Mouse (Mus musculus): ENCODE measurements at regions not wholly inside any gene's neighbourhood (a gene's known extent, or its start where the extent isn't known, plus 50 kb on each side); places are given as distances from the start of the nearest gene placed in this dataset.

- no peak overlapping the region for H3K9ac ChIP-seq
- H3K9me3 ChIP-seq (replicated peaks) = no peaks in the 10 kb centered on the region
- peaks cover 9% of the 10 kb centered on the region; the same call in 1 of the 2 replicates for H3K4me1 ChIP-seq
- peak; percentile 67; the same call in 1 of the 2 replicates for ATAC-seq (ENCODE audit: low FRiP score)
- H3K36me3 ChIP-seq = no peaks in the 10 kb centered on the region
- H3K27me3 ChIP-seq = no peaks in the 10 kb centered on the region
- H3K27ac ChIP-seq = no peak overlapping the region
- no peak overlapping the region for H3K4me3 ChIP-seq
- no peak overlapping the region for H3K4me2 ChIP-seq (replicated peaks)
- 41% methylated on average over 3 of the region's 3 CpGs for WGBS
Observed at GRCm38 (mm10) chr15:56278006-56278405, 1199.4 kb downstream of the Slc22a22 start.

DNA sequence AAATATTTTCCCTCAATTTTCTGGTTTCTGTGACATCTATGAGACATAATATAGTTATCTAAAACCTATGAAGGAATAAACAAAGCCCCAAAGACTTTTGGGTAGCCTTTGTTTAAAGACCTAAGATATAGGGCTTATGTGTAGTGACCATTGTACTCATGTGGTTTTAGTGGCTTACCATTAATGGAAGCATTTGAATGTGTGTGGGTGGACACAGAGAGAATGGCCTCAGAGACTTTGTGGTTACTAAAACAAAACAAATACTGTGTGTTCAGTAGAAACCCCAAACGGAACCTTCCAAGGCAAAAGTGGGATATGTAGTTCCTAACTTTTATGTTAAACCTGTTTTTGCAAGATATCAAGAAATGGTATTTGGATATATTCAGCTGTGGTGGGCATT, 1228.7 kb downstream of the Slc22a22 start:
- Histone ChIP-seq H3K9me3 (replicated peaks) (no peaks in the 10 kb centered on the region), H3K4me2 (replicated peaks) (no peak overlapping the region), H3K9ac (no peak overlapping the region), H3K27me3 (no peaks in the 10 kb centered on the region), H3K4me3 (no peak overlapping the region), H3K4me1 (no peaks in the 10 kb centered on the region), H3K27ac (no peak overlapping the region), H3K36me3 (no peaks in the 10 kb centered on the region)
- no peak for ATAC-seq (ENCODE audit: low FRiP score)
- 80% methylated on average over 1 of the region's 1 CpGs for WGBS

- 58% methylated on average over 9 of the region's 9 CpGs for WGBS
- H3K27me3 ChIP-seq = no peaks in the 10 kb centered on the region
- no peak overlapping the region for H3K9ac ChIP-seq
- no peak overlapping the region for H3K4me2 ChIP-seq (replicated peaks)
- H3K27ac ChIP-seq = no peak overlapping the region
- no peak overlapping the region for H3K4me3 ChIP-seq
- H3K4me1 ChIP-seq = no peaks in the 10 kb centered on the region
- no peaks in the 10 kb centered on the region for H3K36me3 ChIP-seq
- no peak for ATAC-seq (ENCODE audit: low FRiP score)
- H3K9me3 ChIP-seq (replicated peaks) = no peaks in the 10 kb centered on the region
Observed at GRCm38 (mm10) chr15:56244004-56244735, 1233.3 kb downstream of the Slc22a22 start.

GRCm38 (mm10) chr15:56202552-56202951, 1274.9 kb downstream of the Slc22a22 start:
- 91% methylated on average over 5 of the region's 5 CpGs for WGBS
- ATAC-seq (ENCODE audit: low FRiP score) = no peak

DNA sequence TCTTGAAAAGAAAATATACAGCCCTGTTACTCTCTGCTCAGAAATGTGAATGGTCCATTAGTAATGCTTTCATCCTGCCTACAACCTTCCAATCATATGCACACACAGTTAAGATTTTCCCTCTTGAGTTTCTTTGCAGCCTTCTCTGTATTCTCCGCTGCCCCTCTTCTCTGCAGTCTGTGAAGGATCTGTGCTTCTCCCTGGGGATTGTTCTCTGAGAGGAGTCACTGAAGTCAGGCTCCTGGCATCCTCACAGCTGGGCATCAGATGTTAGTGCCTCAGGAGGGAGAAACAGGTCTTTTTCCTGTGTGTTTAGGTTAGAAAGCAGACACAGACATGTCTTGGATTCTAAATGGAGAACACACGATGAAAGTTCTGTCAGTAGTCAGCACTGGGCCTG, 1278.1 kb downstream of the Slc22a22 start:
- WGBS = 41% methylated on average over 2 of the region's 2 CpGs
- Histone ChIP-seq H3K4me3 (no peak overlapping the region), H3K4me1 (no peaks in the 10 kb centered on the region), H3K9ac (no peak overlapping the region), H3K27ac (no peak overlapping the region), H3K27me3 (no peaks in the 10 kb centered on the region), H3K9me3 (replicated peaks) (no peaks in the 10 kb centered on the region), H3K36me3 (no peaks in the 10 kb centered on the region), H3K4me2 (replicated peaks) (no peak overlapping the region)
- no peak for ATAC-seq (ENCODE audit: low FRiP score)

More at GRCm38 (mm10) chr15:56202552-56202951, 1274.9 kb downstream of the Slc22a22 start:
- H3K36me3 ChIP-seq = no peaks in the 10 kb centered on the region
- H3K27ac ChIP-seq = no peak overlapping the region
- H3K4me1 ChIP-seq = no peaks in the 10 kb centered on the region
- H3K27me3 ChIP-seq = no peaks in the 10 kb centered on the region
- no peak overlapping the region for H3K9ac ChIP-seq
- no peaks in the 10 kb centered on the region for H3K9me3 ChIP-seq (replicated peaks)
- H3K4me3 ChIP-seq = no peak overlapping the region
- H3K4me2 ChIP-seq (replicated peaks) = no peak overlapping the region

DNA sequence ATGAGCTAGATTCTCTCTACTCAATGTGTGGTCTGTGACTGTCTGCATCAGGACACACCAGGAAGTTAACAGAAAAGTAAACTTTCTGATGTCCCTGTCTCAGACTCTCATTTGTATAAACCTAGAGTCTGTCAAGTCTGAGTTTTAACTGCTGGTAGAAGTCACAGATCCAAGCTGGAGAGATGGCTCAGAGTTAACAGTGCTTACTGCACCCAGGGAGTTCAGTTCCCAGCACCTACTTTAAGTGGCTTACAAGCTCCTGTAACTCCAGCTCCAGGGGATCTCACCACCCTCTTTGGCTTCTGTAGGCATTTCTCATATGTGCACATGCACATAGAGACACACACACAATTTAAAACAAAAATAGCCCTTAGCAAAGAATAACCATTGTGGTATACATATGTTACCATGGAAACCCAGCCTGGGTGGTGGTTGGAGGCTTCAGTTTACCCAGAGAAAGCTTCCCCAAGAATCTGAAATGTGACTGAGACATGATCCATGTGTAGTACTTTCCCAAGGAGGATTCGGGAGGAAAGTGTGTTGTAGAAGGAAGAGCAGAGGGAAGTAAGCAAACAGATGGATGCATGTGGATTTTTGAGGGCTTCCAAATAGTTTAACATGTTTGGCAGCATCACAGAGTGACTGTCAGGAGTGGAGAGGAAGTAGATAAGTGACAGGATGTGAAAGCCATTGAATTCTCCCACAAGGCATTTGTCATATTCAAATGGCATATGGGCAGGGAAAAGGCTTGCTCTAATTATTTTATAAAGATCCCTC, 1279.8 kb downstream of the Slc22a22 start:
- no peak for ATAC-seq (ENCODE audit: low FRiP score)
- H3K4me3 ChIP-seq = no peak overlapping the region
- H3K27me3 ChIP-seq = no peaks in the 10 kb centered on the region
- H3K4me2 ChIP-seq (replicated peaks) = no peak overlapping the region
- no peaks in the 10 kb centered on the region for H3K36me3 ChIP-seq
- H3K9me3 ChIP-seq (replicated peaks) = no peaks in the 10 kb centered on the region
- 61% methylated on average over 1 of the region's 1 CpGs for WGBS
- no peak overlapping the region for H3K27ac ChIP-seq
- no peaks in the 10 kb centered on the region for H3K4me1 ChIP-seq
- no peak overlapping the region for H3K9ac ChIP-seq

DNA sequence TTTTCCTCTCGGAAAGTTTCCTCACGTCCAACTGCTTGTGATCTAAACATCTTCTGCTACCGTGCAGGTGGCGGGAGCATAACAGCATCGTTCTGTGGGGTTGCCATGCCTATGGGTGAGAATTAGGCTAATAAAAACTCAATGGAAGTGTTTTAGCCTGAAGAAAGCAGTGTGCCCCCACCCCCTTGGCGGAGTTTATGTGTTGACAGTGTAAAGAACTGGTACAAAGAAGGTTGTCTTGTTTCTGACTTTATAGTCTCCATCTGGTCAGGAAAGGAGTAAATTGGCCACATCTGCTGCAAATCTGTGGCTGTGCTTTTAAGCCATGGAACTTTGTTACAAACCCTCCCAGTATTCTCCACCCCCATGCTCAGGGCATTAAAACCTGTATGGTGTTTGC, 1311.2 kb downstream of the Slc22a22 start:
- no peaks in the 10 kb centered on the region for H3K4me1 ChIP-seq
- WGBS = 69% methylated on average over 6 of the region's 6 CpGs
- ATAC-seq (ENCODE audit: low FRiP score) = no peak
- H3K4me2 ChIP-seq (replicated peaks) = no peak overlapping the region
- no peak overlapping the region for H3K4me3 ChIP-seq
- no peaks in the 10 kb centered on the region for H3K27me3 ChIP-seq
- no peak overlapping the region for H3K27ac ChIP-seq
- H3K9me3 ChIP-seq (replicated peaks) = no peaks in the 10 kb centered on the region
- H3K36me3 ChIP-seq = no peaks in the 10 kb centered on the region
- no peak overlapping the region for H3K9ac ChIP-seq

DNA sequence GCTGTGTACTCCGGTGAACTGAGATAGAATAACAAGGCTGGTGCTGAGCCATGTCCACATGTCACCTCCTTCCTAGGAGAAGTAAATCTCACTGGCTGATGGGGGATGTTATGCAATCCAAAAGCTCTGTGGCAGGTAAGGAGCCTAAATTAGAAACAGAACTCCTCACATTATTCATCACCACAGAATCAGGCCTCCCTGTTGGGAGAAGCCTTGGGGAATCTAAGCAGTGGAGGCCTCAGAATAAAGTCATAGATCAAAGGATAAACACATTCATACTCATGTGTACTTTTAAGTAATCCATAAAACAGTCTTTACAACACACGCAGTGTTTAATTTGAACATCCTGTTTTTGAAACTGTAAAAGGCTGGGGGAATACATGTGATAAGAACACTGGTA, 1318.7 kb downstream of the Slc22a22 start:
- Histone ChIP-seq H3K4me3 (no peak overlapping the region), H3K27me3 (no peaks in the 10 kb centered on the region), H3K27ac (no peak overlapping the region), H3K36me3 (no peaks in the 10 kb centered on the region), H3K9ac (no peak overlapping the region), H3K9me3 (replicated peaks) (no peaks in the 10 kb centered on the region), H3K4me1 (no peaks in the 10 kb centered on the region), H3K4me2 (replicated peaks) (no peak overlapping the region)
- ATAC-seq (ENCODE audit: low FRiP score) = no peak
- WGBS = 67% methylated on average over 2 of the region's 2 CpGs

- no peak for ATAC-seq (ENCODE audit: low FRiP score)
- Histone ChIP-seq H3K4me2 (replicated peaks) (no peak overlapping the region), H3K27ac (no peak overlapping the region), H3K27me3 (no peaks in the 10 kb centered on the region), H3K36me3 (no peaks in the 10 kb centered on the region), H3K4me3 (no peak overlapping the region), H3K9me3 (replicated peaks) (no peaks in the 10 kb centered on the region), H3K4me1 (no peaks in the 10 kb centered on the region), H3K9ac (no peak overlapping the region)
- 84% methylated on average over 3 of the region's 3 CpGs for WGBS
Observed at GRCm38 (mm10) chr15:56139451-56139850, 1338.0 kb downstream of the Slc22a22 start.

GRCm38 (mm10) chr15:56136420-56136970, 1340.9 kb downstream of the Slc22a22 start:
- H3K4me2 ChIP-seq (replicated peaks) = no peak overlapping the region
- no peak overlapping the region for H3K27ac ChIP-seq
- H3K27me3 ChIP-seq = no peaks in the 10 kb centered on the region
- no peaks in the 10 kb centered on the region for H3K9me3 ChIP-seq (replicated peaks)
- no peaks in the 10 kb centered on the region for H3K4me1 ChIP-seq
- WGBS = 64% methylated on average over 7 of the region's 7 CpGs
- ATAC-seq (ENCODE audit: low FRiP score) = no peak
- no peak overlapping the region for H3K9ac ChIP-seq
- H3K36me3 ChIP-seq = no peaks in the 10 kb centered on the region
- H3K4me3 ChIP-seq = no peak overlapping the region

DNA sequence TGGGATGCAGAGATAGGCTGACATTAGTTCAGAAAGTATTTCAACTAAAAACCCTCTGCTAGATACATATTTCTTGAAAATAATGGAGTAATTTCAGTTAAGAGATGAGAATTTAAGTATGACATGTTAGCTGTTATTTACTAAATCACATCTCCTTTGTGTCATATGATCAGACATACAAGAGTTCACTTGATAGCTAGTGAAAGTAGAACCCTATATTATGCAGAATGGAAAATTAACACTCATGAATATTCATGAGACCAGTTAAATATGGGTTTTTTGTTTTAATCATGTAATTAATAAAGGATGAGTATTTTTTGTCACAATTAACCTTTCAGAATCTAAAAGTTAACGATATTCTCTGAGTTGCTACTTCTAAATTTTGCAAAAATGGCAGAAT, 1349.4 kb downstream of the Slc22a22 start:
- no peaks in the 10 kb centered on the region for H3K9me3 ChIP-seq (replicated peaks)
- no peaks in the 10 kb centered on the region for H3K27me3 ChIP-seq
- ATAC-seq (ENCODE audit: low FRiP score) = no peak
- H3K4me2 ChIP-seq (replicated peaks) = no peak overlapping the region
- H3K27ac ChIP-seq = no peak overlapping the region
- no peak overlapping the region for H3K9ac ChIP-seq
- no peaks in the 10 kb centered on the region for H3K4me1 ChIP-seq
- H3K36me3 ChIP-seq = no peaks in the 10 kb centered on the region
- H3K4me3 ChIP-seq = no peak overlapping the region
- WGBS = 90% methylated on average over 1 of the region's 1 CpGs

DNA sequence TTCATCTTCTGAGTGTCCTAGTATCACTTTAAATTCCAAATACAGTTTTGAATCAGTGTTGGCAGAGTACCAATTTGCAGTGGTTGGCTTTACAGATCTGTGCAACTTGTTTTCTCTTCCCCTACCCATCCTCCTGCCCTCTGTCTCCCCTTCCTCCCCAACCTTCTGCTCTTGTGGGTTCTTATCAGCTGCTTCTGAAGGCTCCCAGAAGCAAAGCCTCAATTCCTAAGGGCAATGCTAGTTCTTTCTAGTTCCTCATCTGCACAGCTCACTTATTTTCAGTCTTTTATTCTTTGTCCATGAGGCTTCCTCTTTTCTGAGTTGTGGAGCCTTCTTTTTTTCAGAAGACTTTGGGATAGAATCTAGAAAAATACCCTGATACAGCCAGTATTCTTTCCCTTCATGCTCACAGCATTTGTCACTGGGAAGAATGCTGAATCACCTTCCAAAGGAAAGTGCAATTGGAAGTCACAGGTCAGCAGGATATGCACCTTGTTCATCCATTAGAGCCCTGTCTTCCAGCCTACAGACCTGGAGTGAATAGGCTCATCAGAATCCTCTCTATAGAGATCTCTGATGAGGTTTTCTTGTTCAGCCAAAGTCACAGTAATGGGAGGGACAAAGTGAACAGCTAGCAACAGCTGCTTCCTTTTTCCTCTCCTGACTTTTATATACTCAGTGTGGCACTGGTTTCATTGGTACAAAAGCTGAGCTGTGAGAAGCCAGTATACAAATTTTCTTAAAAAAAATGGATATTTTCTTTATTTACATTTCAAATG, 1357.9 kb downstream of the Slc22a22 start:
- no peak overlapping the region for H3K9ac ChIP-seq
- H3K9me3 ChIP-seq (replicated peaks) = no peaks in the 10 kb centered on the region
- no peaks in the 10 kb centered on the region for H3K27me3 ChIP-seq
- no peak overlapping the region for H3K4me2 ChIP-seq (replicated peaks)
- no peaks in the 10 kb centered on the region for H3K36me3 ChIP-seq
- no peak for ATAC-seq (ENCODE audit: low FRiP score)
- no peaks in the 10 kb centered on the region for H3K4me1 ChIP-seq
- H3K27ac ChIP-seq = no peak overlapping the region
- no peak overlapping the region for H3K4me3 ChIP-seq
